Mouse (Mus musculus) heart, postnatal 0 days (tissue): ENCODE measurements at regions not wholly inside any gene's neighbourhood (a gene's known extent, or its start where the extent isn't known, plus 50 kb on each side); places are given as distances from the start of the nearest gene placed in this dataset.

Source experiments
- ATAC-seq: fragments of 200-750 bp; cut with Nextera tagmentation; 2 replicates; pipeline ENCODE4 v1.8.0; 2017; ENCODE audit warnings: low read depth, moderate number of reproducible peaks, moderate library complexity; ENCODE audit not compliant: insufficient read depth
- DNase-seq: peaks from one replicate; pipeline ENCODE4 v3.0.0-alpha.2; 2016; ENCODE audit warnings: low spot score
- H3K27ac ChIP-seq: fragments of 300-500 bp; sonication (generic); 2 replicates; pipeline ENCODE4 v1.5.1; 2014; ENCODE audit warnings: low read depth, mild to moderate bottlenecking
- H3K27me3 ChIP-seq: fragments of 300-500 bp; sonication (generic); 2 replicates; pipeline ENCODE4 v1.6.1; 2014; ENCODE audit warnings: low read length, mixed read lengths; ENCODE audit not compliant: control insufficient read depth, insufficient read depth
- H3K36me3 ChIP-seq: fragments of 300-500 bp; sonication (generic); replicated peaks from 2 replicates; pipeline ENCODE4 v1.6.1; 2014; ENCODE audit warnings: low read length, mixed read lengths; ENCODE audit not compliant: control insufficient read depth, insufficient read depth
- H3K4me1 ChIP-seq: fragments of 300-500 bp; sonication (generic); 2 replicates; pipeline ENCODE4 v1.6.1; 2014; ENCODE audit warnings: antibody characterized with exemption; ENCODE audit not compliant: control insufficient read depth, insufficient read depth
- H3K4me2 ChIP-seq: fragments of 300-500 bp; sonication (generic); 2 replicates; pipeline ENCODE4 v1.6.1; 2014; ENCODE audit warnings: low read depth, mild to moderate bottlenecking, low read length, moderate library complexity
- H3K4me3 ChIP-seq: fragments of 300-500 bp; sonication (generic); 2 replicates; pipeline ENCODE4 v1.5.1; 2014; ENCODE audit warnings: low read depth, low read length
- H3K9ac ChIP-seq: fragments of 300-500 bp; sonication (generic); replicated peaks from 2 replicates; pipeline ENCODE4 v1.6.1; 2014; ENCODE audit warnings: low read depth, low read length, mixed read lengths
- H3K9me3 ChIP-seq: fragments of 300-500 bp; sonication (generic); replicated peaks from 2 replicates; pipeline ENCODE4 v1.6.1; 2016; ENCODE audit warnings: low read length; ENCODE audit not compliant: control insufficient read depth
- CTCF ChIP-seq: IDR thresholded peaks from 2 replicates; pipeline ENCODE4 v1.5.1; 2016; ENCODE audit warnings: antibody characterized with exemption, control low read depth, low read depth
- EP300 ChIP-seq: IDR thresholded peaks from 2 replicates; pipeline ENCODE4 v1.6.1; 2016; ENCODE audit warnings: antibody characterized with exemption, low read depth
- WGBS: fragments of 180-500 bp; shearing (Covaris S2); extraction: QIAGEN DNeasy Blood & Tissue Kit; methylation state at CpG from one replicate; pipeline ENCODE4 v1.1.7; 2014; 5-methylcytosine and 5-hydroxymethylcytosine counted together

DNA sequence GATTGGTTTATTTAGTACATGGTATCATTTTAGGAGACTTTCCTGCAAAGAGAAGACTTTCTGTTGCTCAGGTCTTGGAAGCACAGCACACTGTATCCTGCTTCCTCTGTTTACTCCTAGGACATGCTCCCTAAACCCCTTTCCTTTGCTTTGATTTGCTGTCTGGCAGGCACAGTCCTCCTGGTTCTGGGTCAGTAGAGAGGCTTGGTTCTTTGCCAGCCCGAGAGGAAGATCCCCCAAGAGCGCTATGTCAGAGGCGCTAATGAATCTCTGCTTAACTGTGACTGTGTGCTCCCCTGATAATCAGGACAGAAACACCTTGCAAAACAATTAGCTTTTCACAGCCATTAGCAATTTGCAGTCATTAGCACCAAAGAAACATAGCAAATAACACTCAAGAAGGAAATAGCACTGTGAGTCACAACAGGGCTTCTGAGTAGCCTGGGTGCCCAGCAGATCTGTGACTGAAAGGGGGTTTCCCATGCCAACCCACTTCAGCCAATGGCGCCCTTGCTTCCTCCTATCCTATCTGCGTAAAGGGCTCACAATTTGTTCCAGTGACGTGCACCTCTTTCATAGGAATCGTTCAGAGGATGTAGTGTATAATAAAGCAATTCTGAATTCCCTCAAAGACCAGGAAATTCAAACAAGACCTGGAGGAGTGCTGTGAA, 145.5 kb downstream of the Gm815 start:
- Histone ChIP-seq H3K4me2 (no peak overlapping the region), H3K4me3 (no peak overlapping the region), H3K36me3 (no peaks in the 10 kb centered on the region), H3K27me3 (no peaks in the 10 kb centered on the region), H3K27ac (no peak overlapping the region), H3K9me3 (no peaks in the 10 kb centered on the region), H3K9ac (no peak overlapping the region), H3K4me1 (no peaks in the 10 kb centered on the region; the same call in 1 of the 2 replicates)
- WGBS: 52% methylated on average over 7 of the region's 7 CpGs
- ATAC-seq (no peak), DNase-seq (peak; percentile 8)
- TF ChIP-seq EP300 (no peak), CTCF (no peak)

DNA sequence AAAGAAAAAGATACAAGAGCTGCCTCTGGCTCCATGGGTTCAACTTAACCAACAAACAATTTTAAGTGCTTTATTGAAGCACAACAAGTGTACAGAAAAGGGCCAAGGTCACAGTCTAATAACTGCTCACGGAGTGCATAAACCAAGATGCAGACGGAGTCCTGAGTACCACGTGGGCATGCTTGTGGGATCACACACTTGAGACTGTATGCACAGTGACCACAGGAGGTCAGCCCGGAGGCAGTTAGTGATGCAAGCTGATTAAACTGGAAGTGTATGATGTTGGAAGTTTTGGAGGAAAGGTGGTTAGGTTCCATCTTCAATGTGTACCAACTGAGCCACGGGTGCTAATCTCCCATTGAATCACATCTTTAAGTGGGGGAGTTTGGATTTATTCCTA, 146.9 kb downstream of the Gm815 start:
- WGBS: 46% methylated on average over 5 of the region's 5 CpGs
- no peak for TF ChIP-seq EP300
- TF ChIP-seq CTCF: peak; percentile 60
- no peaks in the 10 kb centered on the region for H3K27me3 ChIP-seq
- peaks cover 3% of the 10 kb centered on the region for H3K4me1 ChIP-seq
- H3K36me3 ChIP-seq: no peaks in the 10 kb centered on the region
- ATAC-seq: peak; percentile 71
- no peaks in the 10 kb centered on the region for H3K9me3 ChIP-seq
- H3K9ac ChIP-seq: no peak overlapping the region
- no peak overlapping the region for H3K4me2 ChIP-seq
- no peak overlapping the region for H3K4me3 ChIP-seq
- DNase-seq: peak; percentile 66
- H3K27ac ChIP-seq: no peak overlapping the region

DNA sequence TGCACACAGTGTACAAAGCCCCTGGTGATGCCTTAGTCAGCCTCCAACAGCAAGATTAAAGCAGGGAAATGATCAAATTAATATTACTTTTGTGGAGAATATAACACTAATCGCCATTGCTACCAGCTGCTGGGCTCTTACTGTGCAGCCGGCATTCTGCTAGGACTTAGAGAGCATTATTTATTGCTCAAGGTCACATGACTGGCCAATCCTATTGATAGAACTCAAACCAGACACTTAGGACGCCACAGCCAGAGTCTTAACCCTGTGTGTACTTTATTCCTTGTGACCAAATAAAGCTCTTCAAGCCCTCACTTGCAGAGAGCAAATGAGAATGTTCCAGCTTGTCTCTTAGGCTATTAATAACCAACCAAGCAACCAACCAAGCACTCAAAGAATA, 152.6 kb downstream of the Gm815 start:
- Histone ChIP-seq H3K36me3 (no peaks in the 10 kb centered on the region), H3K27ac (peak overlapping the region; percentile 92), H3K27me3 (no peaks in the 10 kb centered on the region), H3K4me3 (no peak overlapping the region), H3K9ac (no peak overlapping the region), H3K9me3 (no peaks in the 10 kb centered on the region), H3K4me2 (peak overlapping the region; percentile 7; the same call in 1 of the 2 replicates), H3K4me1 (peaks cover 9% of the 10 kb centered on the region; the same call in 1 of the 2 replicates)
- ATAC-seq (peak; percentile 93), DNase-seq (peak; percentile 89)
- TF ChIP-seq CTCF (no peak), EP300 (peak; percentile 27; the same call in 1 of the 2 replicates)
- 17% methylated on average over 3 of the region's 3 CpGs for WGBS

DNA sequence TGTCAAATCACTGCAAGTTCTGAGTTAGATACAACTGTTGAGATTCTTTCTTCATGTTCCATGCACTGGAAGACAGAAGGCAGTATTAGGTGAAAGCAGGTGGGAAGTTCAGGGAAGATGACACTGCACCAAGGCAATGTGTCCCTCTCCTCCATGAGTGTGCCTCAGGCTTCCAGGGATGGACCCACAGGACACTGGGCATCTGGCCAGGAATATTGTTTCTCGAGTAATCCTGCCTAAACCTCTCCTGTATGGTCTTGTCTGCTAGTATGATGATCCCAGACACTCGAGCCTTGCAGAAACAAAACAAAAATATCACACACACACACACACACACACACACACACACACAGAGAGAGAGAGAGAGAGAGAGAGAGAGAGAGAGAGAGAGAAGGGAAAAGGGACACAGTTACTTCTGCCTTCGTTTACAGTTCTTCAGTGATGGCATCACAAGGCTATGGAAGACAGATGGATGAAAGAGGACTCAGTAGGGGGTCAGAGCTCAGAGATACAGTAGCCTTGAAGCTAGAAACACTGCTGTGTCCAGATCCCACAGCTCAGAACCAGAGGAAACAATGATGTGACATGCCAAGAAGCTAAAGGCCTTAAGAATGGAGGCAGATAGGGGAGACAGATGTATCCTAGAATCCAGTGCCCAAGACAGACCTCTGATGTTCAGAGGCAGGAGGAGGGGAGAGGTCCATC, 154.8 kb downstream of the Gm815 start:
- no peak for TF ChIP-seq CTCF
- no peak for TF ChIP-seq EP300
- Histone ChIP-seq H3K9me3 (no peaks in the 10 kb centered on the region), H3K4me1 (peaks cover 9% of the 10 kb centered on the region; the same call in 1 of the 2 replicates), H3K4me3 (no peak overlapping the region), H3K36me3 (no peaks in the 10 kb centered on the region), H3K9ac (no peak overlapping the region), H3K27me3 (no peaks in the 10 kb centered on the region), H3K4me2 (no peak overlapping the region), H3K27ac (peak overlapping the region; percentile 92; the same call in 1 of the 2 replicates)
- WGBS: 24% methylated on average over 3 of the region's 3 CpGs
- ATAC-seq (no peak), DNase-seq (no peak)

DNA sequence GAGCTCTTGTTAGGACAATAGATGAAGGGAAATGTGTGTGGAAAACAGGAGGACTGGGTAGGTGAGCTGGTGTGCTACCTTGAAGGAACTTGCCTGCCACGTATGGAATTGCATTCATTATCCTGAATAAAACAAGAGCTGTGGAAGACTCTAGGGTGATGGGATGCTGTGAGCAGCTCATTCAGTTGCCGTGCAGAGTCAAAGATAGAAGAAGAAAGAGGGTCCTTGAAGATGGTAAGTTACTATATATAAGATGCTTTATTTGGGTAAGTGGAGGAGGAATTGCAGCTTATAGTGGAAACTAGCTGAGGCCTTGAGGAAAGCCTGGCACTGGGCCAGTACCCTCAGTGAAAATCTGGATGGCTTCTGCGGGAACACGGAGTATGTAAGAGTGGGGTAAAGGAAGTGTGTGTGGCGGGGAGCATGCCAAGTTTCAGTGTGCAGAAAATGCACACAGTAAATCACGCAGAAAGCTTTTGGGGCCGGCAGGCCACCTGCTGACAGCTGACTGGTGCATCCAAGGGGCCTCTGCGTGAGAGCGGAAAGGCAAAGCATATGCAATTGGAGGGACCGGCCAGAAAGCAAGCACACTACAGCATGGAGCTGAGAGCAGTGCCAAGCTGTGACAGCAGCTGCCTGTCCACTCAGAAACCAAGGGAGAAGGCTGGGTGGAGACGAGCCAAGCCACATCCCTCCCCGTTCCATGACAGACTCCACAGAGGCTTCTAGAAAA, 149.7 kb upstream of the Vldlr start:
- Histone ChIP-seq H3K4me2 (peak overlapping the region; percentile 43; the same call in 1 of the 2 replicates), H3K27me3 (no peaks in the 10 kb centered on the region), H3K27ac (peak overlapping the region; percentile 72), H3K9me3 (no peaks in the 10 kb centered on the region), H3K9ac (no peak overlapping the region), H3K4me1 (peaks cover 14% of the 10 kb centered on the region), H3K4me3 (no peak overlapping the region), H3K36me3 (no peaks in the 10 kb centered on the region)
- no peak for TF ChIP-seq CTCF
- TF ChIP-seq EP300: no peak
- DNase-seq: peak; percentile 86
- ATAC-seq: peak; percentile 92
- WGBS: 19% methylated on average over 12 of the region's 12 CpGs
